Mouse (Mus musculus): ENCODE results near the gene Arhgdib.

DNA sequence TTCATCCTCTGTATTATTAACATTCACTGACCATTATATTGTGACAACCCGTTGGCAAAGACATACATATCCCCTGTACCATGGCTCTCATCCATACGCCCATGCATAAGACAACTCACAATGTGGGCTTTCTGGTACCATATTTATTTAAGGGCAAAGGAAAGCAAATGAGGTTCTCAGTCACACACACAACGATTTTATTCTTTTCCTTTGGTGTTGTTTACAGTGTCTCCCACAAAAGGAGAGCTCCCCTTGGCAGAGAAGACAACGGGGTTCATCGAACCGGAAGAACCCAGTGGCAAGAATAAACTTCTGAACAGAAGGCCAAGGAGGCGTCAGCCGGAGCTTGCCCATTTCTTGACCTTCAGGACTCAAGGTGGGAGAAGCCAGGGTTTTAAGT, 18.2 kb downstream of the Arhgdib start, which contains the start of gene Pde6h:
- no peak for TF ChIP-seq CTCF (IDR thresholded peaks at IDR 0.05)
- no peak for TF ChIP-seq EP300 (IDR thresholded peaks at IDR 0.05)

Data from lung, postnatal 0 days (tissue).